Mouse (Mus musculus) G1E-ER4 (cell line): ENCODE results near the gene Ambra1. TPM values are rescaled to one million over a fixed set of nuclear protein-coding genes. Genes with fewer than 3 reads are reported as not detected.

Source experiments
- GATA1 ChIP-seq: IDR thresholded peaks from one replicate; pipeline ENCODE4 v1.8.0; 2012; ENCODE audit warnings: low read length, inconsistent platforms
- polyA plus RNA-seq: library from polyadenylated mRNA; stranded (reverse); fragments of >175 nt; gene quantifications from 2 replicates; pipeline ENCODE4 v1.2.3, GENCODE M21; 2012

Ambra1 gene
- polyA plus RNA-seq, 1 experiment = 25.9 TPM

DNA sequence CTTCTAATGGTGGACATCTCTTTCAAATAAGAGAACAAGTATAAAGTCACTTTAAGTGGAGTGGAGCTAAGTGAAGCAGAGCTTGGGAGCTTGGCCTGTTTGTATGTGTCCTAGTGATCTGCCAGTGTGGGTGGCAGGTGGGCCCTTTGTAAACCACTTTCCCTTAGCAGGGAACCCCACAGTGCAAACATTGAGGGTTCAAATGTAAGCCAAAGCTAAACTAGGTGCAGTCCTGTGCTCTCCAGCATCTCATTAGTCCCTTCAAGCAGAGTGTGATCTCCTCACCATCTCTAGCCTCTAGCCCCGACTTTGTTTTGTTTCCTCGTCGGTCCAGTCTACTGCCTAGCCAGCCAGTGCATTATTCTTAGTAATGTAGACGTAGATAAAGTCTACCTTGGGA lies 154.7 kb downstream of the Ambra1 start:
- no peak for TF ChIP-seq GATA1

DNA sequence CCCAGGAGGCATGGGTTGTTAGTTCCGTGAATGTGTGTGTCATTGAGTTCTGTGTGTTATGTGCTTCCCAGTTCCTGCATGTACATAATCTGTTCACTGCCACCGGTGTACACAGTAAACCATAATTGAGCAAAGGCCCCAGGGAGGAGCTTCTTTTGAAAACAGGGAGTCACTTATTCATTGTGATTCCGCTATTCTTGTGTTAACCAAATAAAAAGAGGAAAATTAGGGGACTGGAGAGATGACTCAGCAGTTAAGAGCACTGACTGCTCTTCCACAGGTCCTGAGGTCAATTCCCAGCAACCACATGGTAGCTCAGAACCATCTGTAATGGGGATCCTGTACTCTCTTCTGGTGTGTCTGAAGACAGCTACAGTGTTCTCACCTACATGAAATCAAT lies 164.8 kb downstream of the Ambra1 start:
- no peak for TF ChIP-seq GATA1

DNA sequence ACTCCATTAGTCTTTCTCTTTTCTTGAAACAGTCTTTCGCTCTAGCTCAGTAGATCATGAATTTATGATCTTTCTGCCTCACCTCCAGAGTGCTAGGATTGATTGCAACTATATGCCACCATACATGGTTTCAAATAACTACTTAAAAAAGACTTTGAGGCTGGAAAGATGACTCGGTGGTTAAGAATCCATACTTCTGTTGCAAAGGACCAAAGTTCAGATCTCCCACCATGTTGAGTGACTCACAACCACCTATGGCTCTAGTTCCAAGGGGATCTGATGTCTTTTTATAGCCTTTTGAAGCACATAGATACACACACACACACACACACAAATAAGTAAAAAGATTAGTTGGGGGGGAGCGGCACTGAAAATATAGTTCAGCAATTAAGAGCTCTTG lies 165.5 kb downstream of the Ambra1 start:
- no peak for TF ChIP-seq GATA1

DNA sequence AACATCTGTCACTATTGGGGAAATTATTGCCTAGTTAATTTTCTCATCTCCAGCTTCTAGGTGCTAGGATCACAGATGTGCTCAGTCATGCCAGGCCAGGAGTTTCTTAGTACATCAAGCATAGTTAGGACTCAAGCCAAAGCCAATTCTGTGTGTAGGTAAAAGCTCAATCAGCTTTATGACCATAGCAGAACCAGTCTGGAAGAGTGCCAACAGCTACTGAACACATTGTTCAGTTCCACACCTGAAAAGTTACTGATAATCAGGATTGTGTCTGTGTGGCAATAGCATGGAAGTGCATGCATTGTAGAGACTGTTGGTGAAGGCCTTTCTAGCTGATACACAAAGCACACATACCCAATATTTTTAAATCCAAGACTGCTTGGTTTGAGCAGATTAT lies 168.0 kb downstream of the Ambra1 start:
- TF ChIP-seq GATA1 = no peak

DNA sequence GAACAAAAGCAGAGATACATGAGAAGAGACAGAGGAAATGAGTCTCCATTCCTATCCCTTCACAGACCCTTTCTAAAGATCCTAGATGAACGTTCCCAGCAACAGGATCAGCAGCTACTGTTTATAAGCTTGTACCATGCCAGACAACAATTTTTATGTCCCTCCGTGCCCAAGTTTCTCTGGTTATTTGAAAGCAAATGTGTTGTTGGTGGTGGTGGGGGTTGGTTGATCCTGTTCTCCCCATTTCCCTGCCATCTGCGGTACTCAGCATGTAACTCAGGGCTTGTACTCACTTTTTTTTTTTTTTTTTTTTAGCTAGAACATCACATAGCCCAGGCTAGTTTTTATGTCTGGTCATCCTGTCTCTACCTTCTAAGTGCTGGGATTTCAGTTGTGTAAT lies 169.2 kb downstream of the Ambra1 start:
- no peak for TF ChIP-seq GATA1

DNA sequence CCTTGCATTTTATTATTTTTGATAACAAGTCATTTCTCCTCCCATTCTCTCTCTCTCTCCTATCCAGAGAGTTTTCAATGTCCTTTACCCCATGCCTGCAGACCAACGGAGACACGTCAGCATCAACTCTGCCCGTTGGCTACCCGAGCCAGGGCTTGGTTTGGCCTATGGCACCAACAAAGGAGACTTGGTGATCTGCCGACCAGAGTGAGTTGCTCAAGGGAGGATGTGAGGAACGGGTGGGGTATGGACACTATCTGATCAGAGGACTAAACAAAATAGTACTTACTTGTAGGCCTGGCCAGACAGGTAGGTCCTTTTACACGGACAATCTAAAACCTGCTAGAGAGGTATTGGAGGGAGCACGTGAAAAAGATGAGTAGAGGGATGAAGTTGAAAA lies 170.5 kb downstream of the Ambra1 start:
- no peak for TF ChIP-seq GATA1

DNA sequence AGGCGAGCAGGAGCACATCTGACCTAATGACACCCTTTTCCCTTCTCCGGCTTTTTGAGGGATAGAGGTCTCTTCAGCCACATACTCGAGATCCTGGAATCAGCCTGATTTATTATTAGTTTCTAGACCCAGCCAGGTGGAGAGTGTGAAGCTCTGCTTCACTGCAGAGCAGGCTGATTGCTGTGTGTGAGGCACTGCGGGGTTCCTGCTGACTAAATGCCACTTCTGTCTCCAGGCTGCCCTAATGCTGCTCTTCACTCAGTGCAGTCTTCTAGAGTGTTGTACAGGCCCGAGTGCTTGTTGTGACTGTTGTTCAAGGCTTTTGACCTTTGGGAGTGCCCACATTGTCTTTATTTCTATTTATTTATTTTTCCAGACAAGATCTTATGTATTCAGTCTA lies 172.4 kb downstream of the Ambra1 start:
- no peak for TF ChIP-seq GATA1

DNA sequence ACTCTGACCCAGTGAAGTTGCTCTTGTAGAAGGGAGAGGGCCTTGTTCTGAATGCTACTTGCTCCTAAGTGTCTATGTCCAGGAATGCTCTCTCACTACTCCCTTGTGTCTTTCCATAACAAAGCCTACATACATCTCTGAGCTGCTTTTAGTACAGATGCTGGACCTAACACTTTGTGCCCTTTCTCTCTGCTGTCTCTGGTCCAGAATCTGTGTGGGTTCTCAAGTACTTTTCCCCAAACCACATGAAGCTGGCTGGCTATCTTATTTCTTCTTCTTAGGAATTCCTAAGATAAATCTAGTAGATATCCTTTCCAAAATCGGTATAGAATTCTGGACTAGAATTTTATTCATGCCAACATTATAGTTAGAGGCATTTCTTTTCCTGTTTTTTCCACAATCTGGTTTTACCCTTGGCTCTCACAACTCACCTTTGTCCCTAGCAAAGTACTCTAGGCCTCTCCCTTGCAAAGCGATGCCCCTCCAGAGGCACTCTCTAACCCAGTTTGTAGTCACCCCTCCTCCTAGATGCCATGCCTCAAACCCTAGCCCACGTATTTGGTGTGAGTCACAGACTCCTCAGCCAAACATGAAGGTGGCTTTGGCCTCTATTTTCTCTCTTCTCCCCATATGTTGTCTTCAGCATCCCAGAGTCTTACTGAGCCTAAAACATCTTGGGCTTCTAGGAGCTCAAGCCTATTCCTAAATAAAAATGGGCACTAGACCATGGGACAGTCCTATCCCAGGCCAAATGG lies 173.4 kb downstream of the Ambra1 start:
- TF ChIP-seq GATA1 = no peak

DNA sequence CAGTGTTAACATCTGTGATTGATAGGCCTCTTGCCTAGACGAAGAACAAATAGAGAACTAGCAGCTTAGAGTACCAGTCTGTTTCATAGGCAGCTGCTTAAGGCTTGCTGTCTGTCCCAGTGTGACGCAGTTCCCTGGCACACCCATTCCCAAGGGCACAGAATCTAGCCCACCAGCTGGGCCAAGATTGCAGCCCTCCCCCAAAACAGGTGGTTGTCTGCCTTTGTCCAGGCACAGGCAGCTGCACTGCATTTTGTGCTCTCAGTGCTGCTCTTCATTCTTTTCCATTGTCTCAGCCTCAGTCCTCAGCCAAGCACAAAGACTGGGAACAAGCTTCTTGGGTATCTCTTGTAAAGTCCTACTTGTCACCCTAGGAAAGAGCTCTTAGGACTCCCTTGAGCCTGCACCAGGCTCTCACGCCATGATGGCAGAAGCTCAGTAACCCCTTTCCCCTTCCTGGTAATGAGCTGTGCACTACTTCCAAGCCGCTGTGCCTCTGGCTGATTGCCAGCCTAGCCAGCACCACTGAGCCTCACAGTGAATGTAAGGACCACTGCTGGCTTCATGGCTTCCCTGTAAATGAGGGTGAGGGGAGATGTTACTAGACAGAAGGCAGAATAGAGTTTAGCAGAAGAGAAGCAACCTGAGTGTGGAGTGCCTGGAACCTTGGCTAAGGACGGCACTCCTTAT lies 174.8 kb downstream of the Ambra1 start:
- no peak for TF ChIP-seq GATA1

DNA sequence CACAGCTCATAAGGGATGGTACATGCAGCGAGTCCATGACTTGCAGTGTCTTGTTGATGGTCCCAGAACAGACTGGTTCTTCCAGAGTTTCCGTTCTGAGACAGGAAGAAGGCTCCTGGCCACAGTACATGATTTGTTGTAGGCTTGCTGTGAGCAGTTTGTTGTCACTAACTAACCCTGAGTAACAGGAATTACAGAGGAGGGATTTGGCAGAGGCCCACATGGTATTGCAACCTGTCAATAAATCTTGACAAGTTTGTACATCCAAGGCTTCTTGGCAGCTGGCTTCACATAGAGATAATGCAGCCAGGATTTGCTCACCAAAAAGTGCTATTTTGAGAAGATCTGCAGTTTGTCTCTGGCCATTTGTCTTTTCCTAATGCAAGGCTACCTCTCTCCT lies 176.2 kb downstream of the Ambra1 start:
- no peak for TF ChIP-seq GATA1

DNA sequence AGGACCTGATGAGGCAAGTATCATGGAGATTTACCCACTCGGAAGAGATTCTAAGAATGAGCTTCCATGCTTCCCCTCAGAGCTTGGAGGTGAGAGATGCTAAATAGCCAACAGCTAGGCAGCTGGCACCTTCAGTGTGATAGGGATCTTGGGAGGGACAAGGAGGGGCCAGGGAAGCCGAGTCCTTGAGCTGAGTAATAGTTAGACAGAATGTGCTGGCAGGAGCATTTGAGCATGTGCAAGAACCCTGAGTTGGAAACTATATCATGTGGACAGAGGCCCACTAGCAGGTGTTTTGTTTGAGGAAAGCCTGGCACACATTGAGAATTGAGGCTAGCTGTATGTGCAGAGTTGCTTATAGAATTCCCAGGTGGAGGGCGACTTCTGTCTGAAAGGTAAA lies 182.7 kb downstream of the Ambra1 start:
- TF ChIP-seq GATA1 = no peak

DNA sequence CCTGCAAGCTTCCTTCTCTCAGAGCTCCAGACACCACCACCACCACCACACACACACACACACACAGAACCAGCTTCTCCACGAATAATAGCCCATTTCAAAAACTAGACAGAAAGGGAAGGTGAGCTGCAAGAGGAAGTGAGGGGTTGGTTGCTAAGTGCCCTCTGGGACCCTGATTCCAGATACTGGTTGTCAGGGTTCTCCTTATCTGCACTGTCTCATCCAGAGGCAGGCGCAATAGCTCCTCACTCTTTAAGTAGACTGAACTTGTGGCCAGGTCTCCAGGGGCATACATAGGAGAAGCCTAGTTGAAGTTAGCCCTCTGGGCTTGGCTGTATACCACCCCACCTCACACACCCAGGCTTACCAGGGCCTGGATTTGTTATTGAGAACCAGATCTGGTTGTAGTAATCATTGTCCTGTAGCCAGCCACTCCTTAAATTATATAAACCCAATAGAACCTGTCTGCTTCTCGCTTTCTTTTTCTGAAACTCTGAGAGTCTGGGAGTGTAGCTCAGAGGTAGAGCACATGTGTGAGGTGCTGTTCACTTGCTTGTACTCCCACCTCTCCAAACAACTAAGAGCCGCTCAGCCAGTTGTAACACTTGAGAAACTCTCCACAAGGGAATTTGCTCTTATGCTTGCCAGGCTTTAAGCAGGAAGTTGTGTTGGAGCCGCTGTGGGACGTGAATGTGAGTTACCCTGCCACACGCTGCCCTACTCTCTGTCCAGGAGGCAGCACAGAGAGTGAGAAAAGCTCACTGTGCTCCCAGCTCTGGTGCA lies 183.6 kb downstream of the Ambra1 start:
- no peak for TF ChIP-seq GATA1

DNA sequence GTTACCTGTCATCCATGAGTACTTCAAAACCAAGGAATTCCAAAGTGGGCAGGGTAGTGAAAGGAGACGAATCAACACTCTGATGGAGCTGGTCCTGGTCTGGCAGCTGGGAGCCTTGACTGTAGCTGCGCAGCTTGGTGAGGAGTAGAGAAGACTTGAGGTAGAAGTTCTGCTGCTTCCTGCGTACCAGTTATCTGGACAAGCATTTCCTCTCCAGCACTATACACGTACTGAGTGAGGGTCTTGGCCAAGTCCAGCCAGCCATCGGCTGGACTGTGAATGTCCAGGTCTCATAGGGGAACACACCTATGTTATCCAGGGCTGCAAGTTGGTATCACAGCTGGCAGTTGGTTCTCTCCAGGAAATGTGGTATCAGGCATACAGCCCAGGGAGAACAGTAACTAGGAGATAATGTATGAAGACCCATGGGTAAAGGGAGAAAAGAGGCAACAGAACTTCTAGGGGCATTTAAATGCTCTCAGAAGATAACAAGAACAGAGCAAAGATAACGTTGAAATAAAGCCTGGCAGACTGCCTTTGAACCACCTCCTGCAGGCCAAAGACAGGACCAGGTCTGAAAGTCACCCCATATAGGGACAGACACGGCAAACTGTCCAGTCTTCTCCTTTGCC lies 186.5 kb downstream of the Ambra1 start:
- peak; percentile 23 for TF ChIP-seq GATA1

DNA sequence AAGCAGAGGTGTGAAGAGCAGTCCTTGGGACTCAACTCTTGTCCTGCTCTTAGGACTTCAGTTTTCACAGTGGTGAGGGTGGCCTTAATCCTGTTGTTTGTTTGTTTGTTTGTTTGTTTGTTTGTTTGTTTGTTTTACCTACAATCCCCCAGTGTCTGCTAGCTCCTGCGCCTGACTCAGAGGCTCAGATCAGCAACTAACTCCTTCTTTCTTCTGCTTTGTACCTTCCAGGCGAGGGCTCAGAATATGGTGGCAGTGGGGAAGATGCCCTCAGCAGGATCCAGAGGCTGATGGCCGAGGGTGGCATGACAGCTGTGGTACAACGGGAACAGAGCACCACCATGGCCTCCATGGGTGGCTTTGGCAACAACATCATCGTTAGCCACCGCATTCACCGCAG lies 187.2 kb downstream of the Ambra1 start:
- TF ChIP-seq GATA1 = no peak

DNA sequence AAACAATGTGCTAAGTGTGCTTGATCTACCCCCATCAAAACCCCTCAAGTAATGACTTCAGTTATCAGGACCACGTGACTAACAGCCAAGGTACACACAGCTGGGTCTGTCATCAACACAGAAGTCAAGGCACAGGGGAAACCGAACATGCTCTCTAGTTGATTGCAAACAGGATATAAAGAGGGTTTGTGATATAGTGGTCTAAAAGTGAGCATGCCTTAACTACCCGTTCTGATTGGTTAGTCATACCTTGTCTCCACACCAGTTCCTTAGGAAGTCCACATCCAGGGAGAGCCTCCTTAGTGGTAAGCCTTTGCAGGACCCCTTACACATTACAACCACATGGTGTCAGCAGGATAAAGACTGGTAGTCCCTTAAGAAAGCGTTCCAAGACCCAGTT lies 190.2 kb downstream of the Ambra1 start:
- TF ChIP-seq GATA1 = no peak
